Mouse (Mus musculus) liver, adult 2 months (tissue): ENCODE measurements around the gene Amotl2.

Experiments
- CTCF ChIP-seq: fragments of 200-500 bp; IDR thresholded peaks from 2 replicates; pipeline ENCODE4 v1.5.1; 2011; ENCODE audit warnings: low read depth, low read length, control low read depth
- POLR2A ChIP-seq: fragments of 200-500 bp; IDR thresholded peaks from 2 replicates; pipeline ENCODE4 v1.6.1; 2011; ENCODE audit warnings: low read length, control low read depth; ENCODE audit not compliant: insufficient read depth; ENCODE audit errors: extremely low read depth

- TF ChIP-seq POLR2A (no peak), CTCF (no peak)
Observed at GRCm38 (mm10) chr9:102716481-102717163, at the start of gene Amotl2.
